Mouse (Mus musculus) MEL-GATA-1-ER (cell line): ENCODE data around the gene Cd151.

Source experiments
- DNase-seq: peaks from one replicate; pipeline ENCODE4 v3.0.0-alpha.2; 2012; ENCODE audit warnings: low read depth; ENCODE audit errors: extremely low read depth

Cd151 gene

DNA sequence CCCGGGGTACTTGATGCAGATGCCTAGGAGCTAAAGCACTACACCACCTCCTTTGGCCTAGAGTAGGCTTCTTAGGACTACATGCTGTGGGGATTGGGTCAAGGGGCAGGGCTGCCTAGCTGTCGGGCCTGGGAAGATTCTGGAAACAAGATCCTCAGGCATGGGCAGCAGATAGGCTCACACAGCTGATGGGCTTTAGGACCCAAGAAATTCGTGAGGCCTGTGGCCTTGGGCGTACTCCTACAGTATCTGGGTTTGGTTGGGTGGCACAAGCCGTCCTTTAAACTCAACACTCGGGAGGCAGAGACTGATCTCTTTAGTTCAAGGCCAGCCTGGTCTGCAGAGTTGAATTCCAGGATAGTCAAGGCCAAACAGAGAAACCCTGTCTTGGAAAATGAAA lies 5.0 kb downstream of the Cd151 start:
- DNase-seq: no peak

GRCm38 (mm10) chr7:141472763-141473162 lies 5.6 kb downstream of the Cd151 start:
- no peak for DNase-seq

- no peak for DNase-seq
These were observed 7.0 kb downstream of the Cd151 start for GRCm38 (mm10) chr7:141474160-141474559.

- no peak for DNase-seq
These were observed 8.0 kb downstream of the Cd151 start, which contains the start of the genes Polr2l and Tspan4 for GRCm38 (mm10) chr7:141475011-141475804. TSS of gene Polr2l (minus strand) at chr7:141475132. TSS of gene Tspan4 (plus strand) at chr7:141475240.

DNA sequence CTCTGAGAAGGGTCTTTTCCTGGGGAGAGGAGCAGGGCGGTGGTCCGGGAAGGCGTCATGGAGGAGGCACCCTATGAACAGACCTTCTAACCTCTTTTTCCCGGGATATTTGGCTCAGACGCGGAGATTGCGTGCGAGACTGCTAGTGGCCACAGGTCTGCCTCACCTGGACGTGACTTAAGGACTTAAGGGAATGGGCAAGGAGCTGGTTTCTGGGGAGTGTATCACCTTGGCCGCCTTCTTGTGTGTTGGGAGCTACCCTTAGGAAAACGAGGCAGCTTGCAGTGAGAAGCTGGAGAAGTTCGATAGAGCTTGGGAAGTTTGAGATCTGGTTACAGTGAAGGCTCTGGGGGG lies 8.6 kb downstream of the Cd151 start:
- DNase-seq: no peak

- DNase-seq: no peak
These were observed 9.2 kb downstream of the Cd151 start for GRCm38 (mm10) chr7:141476226-141476980.

DNA sequence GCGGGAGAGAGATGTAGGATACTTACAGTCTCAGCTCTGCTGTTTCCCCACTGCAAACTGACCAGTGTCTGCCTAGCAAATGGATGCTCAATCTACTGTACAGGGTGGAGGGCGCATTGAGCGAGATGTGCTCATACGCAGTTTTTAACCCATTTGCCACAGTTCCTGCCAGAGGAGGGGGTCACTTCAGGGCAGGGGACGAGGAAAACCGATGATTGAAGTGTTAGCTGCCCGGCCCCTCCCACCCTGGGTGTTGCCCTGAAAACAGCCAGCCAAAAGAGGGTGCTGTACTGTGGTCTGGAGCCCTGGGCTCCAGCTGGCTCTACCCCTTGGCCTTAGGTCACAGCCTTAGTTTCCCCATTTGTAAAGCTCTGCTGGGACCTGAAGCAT lies 9.8 kb downstream of the Cd151 start:
- no peak for DNase-seq

GRCm38 (mm10) chr7:141477578-141478269 lies 10.5 kb downstream of the Cd151 start:
- no peak for DNase-seq

- no peak for DNase-seq
These were observed 11.1 kb downstream of the Cd151 start for GRCm38 (mm10) chr7:141478270-141478748.

GRCm38 (mm10) chr7:141480842-141481497 lies 13.8 kb downstream of the Cd151 start:
- DNase-seq: no peak

- DNase-seq: no peak
These were observed 14.6 kb downstream of the Cd151 start for GRCm38 (mm10) chr7:141481498-141482401.

- no peak for DNase-seq
These were observed 15.4 kb downstream of the Cd151 start for GRCm38 (mm10) chr7:141482531-141483024.

DNA sequence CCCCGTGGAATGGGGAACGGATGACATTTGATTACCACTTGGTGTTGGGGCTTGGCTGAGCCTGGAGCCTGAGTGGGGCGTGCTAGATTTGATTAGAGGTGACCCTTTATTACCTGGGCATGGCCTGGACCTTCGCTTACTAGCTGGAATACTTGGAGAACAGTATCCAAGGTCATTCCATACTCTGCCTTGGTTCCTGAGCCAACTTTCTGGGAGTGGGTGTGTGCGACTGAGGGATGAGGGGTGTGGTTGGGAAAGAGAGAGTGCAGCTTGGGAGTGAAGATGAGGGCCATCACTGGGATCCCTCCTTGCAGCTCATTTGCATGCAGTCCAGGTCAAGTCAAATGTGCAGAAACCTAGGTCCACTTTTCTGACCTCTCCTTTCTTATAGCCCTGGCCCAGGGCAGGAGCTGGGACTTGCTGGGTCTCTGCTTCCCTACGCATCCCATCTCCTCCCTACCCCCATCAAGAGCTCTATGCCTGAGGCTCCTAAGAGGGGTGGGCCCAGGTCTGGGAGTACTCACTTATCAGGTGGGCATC lies 16.0 kb downstream of the Cd151 start:
- no peak for DNase-seq

DNA sequence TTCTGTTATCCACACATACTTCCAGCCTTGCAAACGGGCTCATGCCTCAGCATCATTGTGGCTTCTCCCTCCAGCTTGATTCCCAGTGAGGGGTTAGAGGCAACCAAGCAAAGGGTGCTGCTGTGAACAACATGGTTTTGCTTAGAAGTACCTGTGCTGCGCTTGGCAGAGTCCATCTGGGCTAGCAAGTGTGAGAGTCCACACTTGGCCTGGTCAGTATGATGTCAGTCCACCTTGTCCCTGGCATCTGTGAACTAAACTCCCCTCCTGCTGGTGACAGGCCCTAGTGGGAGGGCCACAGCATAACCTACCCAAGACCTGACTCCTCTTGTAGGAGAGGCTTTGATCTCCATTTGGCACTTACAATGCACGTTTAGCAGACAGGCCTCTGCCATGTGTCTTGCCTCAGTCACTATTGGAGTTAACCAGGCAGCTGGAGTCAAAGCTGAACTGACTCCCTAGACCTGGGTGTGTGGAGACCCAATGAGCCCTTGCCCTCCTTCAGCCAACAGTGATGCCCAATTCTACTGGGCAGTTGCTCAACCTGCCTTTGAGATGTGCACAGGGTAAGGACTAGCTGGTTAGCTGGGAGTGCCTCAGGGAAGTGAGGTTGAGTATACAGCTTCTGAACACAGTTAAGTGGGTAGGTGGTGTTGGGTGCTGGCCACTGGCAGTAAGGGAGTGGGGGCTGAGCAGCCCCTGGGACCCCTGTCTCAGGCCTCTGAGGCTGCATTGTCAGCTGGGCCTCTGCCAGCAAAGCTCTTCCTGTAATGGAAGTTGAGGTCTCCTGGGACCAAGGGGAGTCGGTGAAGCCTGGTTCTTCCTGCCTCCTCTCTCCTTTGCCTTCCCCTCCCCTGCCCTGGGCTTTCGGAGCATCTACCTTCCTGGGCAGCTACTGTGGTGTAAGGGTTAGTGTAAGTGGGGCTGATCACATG lies 17.3 kb downstream of the Cd151 start:
- no peak for DNase-seq

- no peak for DNase-seq
These were observed 18.0 kb downstream of the Cd151 start for GRCm38 (mm10) chr7:141485186-141485585.

DNA sequence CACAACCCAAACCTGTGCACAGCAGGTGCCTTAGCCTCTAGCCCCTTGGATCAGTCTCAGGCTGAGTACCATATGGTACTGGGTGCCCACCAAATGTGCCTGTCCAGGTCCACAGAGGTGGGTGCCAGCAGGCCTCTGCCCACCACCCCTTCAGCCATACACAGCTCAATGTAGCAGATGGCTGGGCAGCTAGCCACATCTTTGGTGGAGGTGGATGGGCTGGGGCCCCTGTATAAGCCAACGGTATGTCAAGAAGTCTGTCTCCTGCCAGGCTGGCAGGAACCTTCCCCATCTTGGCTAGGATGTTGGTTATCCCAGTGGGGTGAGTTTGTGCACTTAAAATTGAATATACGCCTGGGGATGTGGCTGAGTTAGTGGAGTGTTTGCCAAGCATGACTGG lies 18.4 kb downstream of the Cd151 start:
- DNase-seq: no peak

DNA sequence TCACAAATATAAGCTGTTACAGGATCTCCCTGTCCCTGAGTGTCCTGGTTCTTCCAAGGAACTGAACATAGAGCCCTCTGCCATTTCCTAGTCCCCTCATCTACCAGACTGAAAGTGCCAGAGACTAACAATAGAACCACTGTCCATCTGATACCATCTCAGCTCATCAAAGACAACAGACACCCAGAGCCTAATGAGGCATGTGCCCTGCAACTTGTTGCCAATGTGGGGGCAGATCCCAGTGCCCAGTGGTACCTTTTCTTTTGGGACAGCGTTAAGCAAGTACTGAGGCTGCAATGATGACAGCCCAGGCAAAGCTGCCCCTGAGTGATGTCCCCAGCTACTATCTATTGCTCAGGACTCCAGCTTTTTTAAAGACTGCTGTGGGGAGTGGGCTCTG lies 19.0 kb downstream of the Cd151 start:
- no peak for DNase-seq

DNA sequence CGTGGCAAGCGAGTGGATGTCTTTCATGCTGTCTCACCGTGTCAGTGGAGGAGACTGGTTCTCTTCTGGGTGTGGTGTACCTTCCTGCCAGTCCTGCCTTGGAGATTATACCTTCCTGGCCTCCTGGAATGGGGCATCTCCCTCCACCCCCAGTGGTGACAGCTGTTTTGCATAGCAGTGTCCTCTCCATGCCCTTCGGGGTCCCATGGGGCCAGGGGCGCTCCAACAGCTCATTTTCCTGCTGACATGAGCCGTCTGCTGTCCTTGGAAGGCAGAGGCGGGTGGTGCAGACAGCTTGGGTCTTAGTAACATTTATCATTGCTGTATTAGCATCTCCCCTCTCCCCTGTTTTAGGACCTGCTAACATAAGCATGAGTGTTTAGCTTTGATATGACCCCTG lies 19.9 kb downstream of the Cd151 start:
- DNase-seq: no peak

DNA sequence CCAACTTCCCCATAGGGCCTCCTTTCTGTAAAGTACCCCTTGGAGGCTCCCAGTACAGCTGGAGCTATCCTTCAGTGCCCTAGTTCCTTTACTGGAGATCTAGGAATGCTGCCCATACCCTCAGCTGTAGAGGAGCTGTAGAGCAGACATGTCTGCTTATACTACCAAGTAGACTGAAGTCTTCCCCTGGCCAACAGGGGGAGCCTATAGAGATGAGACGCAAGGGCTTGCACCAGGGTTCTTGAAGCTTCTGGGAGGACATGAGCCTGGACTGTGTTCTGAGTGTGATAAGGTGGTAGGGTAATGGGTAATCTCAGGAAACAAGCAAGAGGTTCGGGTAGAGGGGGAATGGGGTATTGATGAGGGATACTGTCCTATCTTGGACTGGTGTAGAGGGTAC lies 24.0 kb downstream of the Cd151 start:
- DNase-seq: no peak
